Mouse (Mus musculus): ENCODE measurements at regions not wholly inside any gene's neighbourhood (a gene's known extent, or its start where the extent isn't known, plus 50 kb on each side); places are given as distances from the start of the nearest gene placed in this dataset.

DNA sequence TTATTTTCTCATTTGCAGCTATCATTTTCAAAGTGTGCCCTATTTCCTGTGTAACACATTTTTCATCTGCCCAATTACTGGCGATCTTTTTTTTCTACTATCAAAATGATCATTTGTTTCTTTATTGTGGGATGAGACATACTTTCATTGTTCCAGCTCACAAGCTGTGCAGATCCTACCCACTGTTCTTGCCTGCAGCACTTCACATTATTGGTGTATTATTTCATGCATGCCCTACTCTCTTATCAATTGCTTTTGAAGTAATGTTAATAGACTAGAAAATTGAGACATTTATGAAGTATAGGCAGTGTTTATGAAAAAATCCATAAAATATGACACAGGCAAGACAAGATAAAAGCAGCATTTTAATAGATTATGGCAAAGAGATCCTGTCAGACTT, 204.6 kb downstream of the Dph6 start:
- TF ChIP-seq CTCF (IDR thresholded peaks at IDR 0.05; ENCODE audit: low read depth, low read length) (no peak), POLR2A (IDR thresholded peaks at IDR 0.05; ENCODE audit: insufficient read depth, low read length) (no peak), EP300 (IDR thresholded peaks at IDR 0.05; ENCODE audit: insufficient read depth, low read depth, low read length) (no peak)

Data from ES-Bruce4 (cell line).